Mouse (Mus musculus) gastrocnemius, adult 8-10 months (tissue): ENCODE data around the gene Bysl. TPM values are rescaled to one million over a fixed set of nuclear protein-coding genes. Genes with fewer than 3 reads are reported as not detected.

Experiments used
- DNase-seq, 2 experiments: peaks; one replicate each; pipeline ENCODE4 v3.0.0; 2022; ENCODE audit warnings: low spot score in 2 of 2
- total RNA-seq, 4 experiments: library from RNA; stranded (reverse); gene quantifications; 2 replicates each; pipeline ENCODE4 v1.2.4; 2022

Bysl gene
- total RNA-seq, 4 experiments from 2014 or later = 13.8 to 16.5 (median 14.2) TPM

- DNase-seq = no peak
Observed at GRCm38 (mm10) chr17:47594183-47594968, 16.9 kb downstream of the Bysl start.

GRCm38 (mm10) chr17:47593854-47594182, 17.5 kb downstream of the Bysl start:
- no peak for DNase-seq

GRCm38 (mm10) chr17:47593215-47593853, 18.0 kb downstream of the Bysl start:
- peak; percentile 83 to 87 for DNase-seq

- no peak for DNase-seq
Observed at GRCm38 (mm10) chr17:47591073-47591472, 20.2 kb downstream of the Bysl start.

GRCm38 (mm10) chr17:47588517-47588916, 22.8 kb downstream of the Bysl start:
- DNase-seq = no peak

- no peak for DNase-seq
Observed at GRCm38 (mm10) chr17:47580962-47581361, 30.3 kb downstream of the Bysl start.

- no peak for DNase-seq
Observed at GRCm38 (mm10) chr17:47578655-47579054, 32.6 kb downstream of the Bysl start.

GRCm38 (mm10) chr17:47574830-47575229, 36.5 kb downstream of the Bysl start:
- no peak for DNase-seq

- DNase-seq = no peak
Observed at GRCm38 (mm10) chr17:47574028-47574427, 37.3 kb downstream of the Bysl start.

GRCm38 (mm10) chr17:47572436-47572835, 38.9 kb downstream of the Bysl start:
- no peak for DNase-seq

- DNase-seq = no peak
Observed at GRCm38 (mm10) chr17:47571621-47572020, 39.7 kb downstream of the Bysl start.

GRCm38 (mm10) chr17:47568951-47569527, 42.3 kb downstream of the Bysl start:
- no peak for DNase-seq

- DNase-seq = no peak
Observed at GRCm38 (mm10) chr17:47568389-47568788, 42.9 kb downstream of the Bysl start.

- DNase-seq = no peak
Observed at GRCm38 (mm10) chr17:47567271-47567670, 44.0 kb downstream of the Bysl start.

GRCm38 (mm10) chr17:47566133-47566532, 45.2 kb downstream of the Bysl start:
- no peak for DNase-seq

GRCm38 (mm10) chr17:47564612-47565011, 46.7 kb downstream of the Bysl start:
- no peak for DNase-seq

GRCm38 (mm10) chr17:47562875-47563274, 48.4 kb downstream of the Bysl start:
- DNase-seq = no peak

- DNase-seq = no peak
Observed at GRCm38 (mm10) chr17:47559726-47560125, 51.6 kb downstream of the Bysl start.

- no peak for DNase-seq
Observed at GRCm38 (mm10) chr17:47557179-47557578, 54.1 kb downstream of the Bysl start.

GRCm38 (mm10) chr17:47554621-47555020, 56.7 kb downstream of the Bysl start:
- DNase-seq = no peak

- DNase-seq = no peak
Observed at GRCm38 (mm10) chr17:47552994-47553393, 58.3 kb downstream of the Bysl start.

- no peak for DNase-seq
Observed at GRCm38 (mm10) chr17:47551049-47551448, 60.2 kb downstream of the Bysl start.
